Mouse (Mus musculus) heart, adult 9 months (tissue): ENCODE data around the gene Chrdl2.
"Not testable (repeated sequence)": the region's sequence is repeated elsewhere in the genome, so short reads cannot be mapped to it uniquely, and the experiment has no call there.

Experiments used
- DNase-seq, 2 experiments: peaks; one replicate each; pipeline ENCODE4 v3.0.0; 2022; ENCODE audit warnings: low spot score in 2 of 2

The Chrdl2 gene

DNA sequence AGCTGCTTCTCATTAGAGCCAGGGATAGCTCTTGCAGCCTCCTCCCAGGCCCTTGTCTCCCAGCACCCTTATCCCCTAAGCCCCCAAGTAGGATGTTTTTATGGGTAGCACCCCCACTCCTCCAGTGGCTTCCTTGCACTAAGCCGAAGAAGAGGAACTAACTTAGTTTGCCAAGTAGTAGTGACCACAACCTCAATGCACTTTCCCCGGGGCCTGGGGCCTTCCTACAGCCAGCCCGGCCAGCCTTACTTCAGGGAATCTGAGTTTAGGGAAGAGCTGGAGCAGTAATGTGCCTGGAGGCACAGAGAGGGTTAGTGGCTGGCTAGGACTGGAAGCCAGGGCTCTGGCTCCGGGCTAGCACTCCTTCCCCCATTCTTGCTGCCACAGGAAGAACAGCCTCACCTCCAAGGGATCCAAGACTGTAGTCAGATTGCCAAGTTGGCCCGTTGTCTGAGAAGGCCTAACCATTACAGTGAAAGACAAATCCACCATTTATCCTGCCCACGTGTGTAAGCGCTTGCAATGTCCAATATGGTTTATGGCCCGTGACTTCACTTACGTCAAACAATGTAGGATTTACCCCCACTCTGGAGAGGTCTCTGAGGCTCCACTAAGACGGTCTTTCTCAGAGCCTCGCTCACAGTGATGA lies 29.0 kb downstream of the Chrdl2 start:
- DNase-seq, result no peak

DNA sequence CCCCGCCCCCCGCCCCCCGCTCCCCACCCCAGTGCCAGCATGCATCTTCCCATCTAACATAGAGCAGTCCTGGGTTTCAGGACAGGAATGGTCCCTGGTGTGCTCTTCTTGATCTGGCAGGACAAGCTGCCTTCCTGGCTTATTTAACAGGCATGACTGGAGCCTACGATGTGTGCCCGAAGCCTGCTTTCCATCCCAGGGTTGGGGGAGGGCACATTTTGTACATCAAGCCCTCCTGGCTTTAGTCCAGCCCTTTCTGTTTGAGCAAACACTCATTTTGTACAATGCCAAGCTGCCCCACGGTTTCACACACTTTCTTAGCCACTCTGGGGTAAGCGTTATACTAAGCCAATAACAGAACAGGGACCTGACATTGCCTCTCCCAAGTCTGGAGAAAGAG lies 30.1 kb downstream of the Chrdl2 start:
- no peak for DNase-seq

DNA sequence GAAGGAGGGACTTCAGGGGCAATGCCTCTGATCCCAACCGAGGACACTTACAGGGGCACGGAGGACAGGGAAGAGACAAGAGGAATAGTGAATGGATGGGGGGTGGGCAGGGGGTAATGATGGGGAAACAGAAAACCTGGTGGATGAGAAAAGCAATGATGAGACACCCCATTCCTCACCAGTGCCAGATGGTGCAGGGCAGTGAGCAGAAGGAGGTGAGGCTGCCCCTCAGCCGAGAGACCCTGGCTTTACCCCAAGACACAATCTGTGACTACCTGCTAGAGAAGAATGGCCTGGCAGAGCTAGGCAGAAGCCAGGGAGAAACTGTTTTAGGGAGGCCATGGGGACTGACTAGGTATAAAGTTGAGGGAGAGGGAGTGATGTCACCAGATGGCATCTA lies 30.5 kb downstream of the Chrdl2 start:
- DNase-seq, result no peak

DNA sequence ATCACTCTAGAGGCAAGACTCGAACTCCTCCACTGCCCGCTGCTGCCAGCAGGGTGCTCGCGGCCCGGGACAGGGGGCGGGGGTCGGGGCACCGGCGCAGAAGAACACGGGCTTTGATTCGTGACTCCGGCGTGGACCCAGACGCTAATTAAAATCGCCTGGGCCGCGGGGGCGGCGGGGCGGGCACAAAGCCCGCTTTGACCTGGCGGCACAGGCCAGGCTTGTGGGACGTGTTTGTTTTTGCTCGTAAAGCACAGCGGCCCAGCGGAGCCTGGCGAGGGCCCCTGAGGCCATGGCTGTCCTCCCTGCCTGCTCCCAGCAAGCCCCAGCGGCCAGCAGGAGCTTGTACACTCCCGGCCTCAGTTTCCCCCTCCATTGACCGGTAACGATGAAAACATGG lies 36.1 kb downstream of the Chrdl2 start:
- DNase-seq, result no peak

DNA sequence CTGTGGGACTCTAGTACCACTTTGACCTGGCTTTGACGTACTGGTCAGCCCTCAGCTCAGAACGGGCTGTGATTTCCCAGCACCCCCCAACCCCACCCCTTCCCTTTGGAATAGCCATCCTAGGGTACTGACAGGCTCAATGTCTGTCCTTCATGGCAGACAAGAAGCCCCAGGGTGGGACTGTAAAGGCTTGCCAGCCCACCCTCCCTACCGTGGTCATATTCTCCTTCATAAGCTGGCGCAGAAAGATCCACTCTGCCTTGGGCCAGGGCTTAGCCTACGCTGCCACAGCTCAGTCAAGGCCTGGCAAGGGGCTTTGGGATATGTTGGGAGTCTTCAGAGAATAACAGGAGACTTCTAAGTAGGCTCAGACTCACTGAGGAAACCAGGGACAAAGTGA lies 37.1 kb downstream of the Chrdl2 start:
- DNase-seq, result no peak

DNA sequence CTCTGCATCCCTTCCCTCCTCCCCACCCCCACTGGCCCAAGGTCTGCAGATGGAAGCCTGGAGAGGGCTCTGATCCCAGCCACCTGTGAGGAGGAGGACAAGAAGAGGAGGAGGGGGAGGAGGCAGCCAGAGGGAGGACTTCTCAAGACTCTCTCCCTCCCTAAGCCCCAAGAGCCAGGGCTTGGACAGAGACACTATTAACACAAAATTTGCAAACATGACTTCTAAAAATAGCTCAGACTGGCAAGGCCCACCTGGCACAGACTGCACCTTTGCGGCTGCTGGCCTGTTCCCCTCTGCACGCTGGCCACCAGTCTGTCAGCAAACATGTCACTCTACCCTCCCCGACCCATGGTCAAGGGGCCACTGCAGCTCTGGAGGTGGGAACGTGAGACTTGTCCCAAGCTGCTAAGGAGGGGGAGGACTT lies 37.6 kb downstream of the Chrdl2 start:
- DNase-seq, result no peak

DNA sequence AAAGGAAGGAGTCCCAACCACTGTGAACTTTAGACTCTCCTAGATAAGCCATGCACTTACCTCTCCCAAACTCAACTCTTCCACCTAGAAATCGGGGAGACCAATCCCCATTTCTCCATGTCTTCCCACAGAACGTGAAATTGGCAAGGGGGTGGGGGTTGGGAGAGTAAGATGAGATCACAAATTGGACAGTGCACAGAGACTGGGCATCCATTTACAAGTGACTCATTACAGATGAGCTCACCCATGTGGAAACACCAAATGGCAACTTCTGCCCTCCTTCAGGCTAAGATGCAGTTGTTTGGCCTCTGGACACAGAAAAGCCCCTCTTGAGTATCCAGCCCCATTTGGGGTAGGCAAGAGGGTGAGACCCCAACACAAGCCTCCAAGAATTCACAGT lies 40.5 kb downstream of the Chrdl2 start:
- DNase-seq, result no peak

DNA sequence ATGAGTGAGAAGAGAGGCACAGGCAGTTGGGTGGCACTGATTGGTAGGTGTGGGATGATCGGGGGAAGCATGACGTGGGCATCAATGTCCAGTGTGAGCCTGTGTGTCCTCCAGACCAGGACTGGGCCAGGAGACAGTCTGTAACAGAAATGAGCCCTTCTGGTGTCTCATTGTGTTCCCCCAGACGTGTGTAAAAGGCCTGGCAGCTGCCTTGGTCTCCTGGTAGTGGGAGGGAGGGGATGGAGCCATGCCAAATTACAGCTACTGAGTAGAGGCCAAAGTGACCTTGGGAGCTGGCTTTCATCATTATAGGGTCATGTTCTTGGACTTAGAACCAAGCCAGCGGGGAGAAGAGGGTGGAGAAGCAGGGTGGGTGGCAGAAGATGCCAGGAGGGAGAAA lies 45.9 kb downstream of the Chrdl2 start:
- DNase-seq, result no peak

DNA sequence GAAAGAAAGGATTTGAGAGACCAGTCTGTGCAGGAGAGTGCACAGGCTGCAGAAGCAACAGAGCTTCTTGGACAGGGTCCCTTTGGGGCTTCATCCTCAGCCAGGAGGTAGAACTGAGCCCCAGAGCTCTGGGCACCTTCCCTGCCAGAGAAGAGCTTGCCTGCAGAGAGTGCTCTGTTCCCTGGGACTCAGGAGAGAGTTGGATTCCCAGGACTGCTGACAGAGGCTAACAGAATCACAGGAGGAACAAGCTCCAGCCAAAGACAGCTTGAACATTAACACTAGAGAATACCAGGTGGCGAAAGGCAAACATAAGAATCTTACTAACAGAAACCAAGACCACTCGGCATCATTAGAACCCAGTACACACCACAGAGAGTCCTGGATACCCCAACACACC lies 47.0 kb downstream of the Chrdl2 start:
- not testable (repeated sequence) for DNase-seq

DNA sequence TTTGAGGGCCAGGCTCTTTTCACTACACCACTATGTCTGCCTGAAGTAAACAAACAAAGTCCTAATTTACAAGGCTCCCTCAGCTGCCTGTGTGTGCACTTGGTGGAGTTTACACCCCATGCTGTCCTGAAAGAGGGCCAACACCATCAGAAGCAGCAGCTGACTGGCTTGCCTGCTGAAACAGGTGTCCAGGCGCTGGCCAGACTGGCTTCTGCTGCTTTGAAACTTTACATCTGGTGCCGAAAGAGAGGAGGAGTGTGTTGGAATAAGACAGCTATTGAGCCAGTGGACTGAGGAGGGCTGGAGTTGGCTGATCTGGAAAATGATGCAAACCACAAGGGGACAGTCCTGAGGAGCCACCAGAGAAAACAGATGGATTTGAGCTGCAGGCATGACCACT lies 68.0 kb downstream of the Chrdl2 start:
- DNase-seq, result peak; percentile 56 to 60

DNA sequence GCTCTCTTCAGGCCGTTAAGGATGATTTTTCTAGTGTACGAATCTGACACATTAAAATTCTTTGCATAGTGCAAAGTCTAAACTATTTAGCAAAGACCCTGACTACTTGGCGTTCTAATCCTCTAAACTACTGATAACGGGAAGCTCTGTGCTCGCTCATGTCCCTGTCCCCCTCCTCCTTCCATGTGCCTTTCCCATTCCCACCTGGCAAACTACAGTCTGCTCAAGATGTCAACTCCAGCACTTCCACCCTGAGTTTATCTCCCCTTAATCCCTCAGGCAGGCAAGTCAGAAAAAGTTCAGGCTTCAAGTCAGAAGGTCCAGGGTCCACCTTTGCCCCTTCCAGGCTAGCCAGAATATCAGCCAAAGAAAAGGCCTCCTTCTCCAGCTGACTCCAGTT lies 70.3 kb downstream of the Chrdl2 start:
- no peak for DNase-seq

DNA sequence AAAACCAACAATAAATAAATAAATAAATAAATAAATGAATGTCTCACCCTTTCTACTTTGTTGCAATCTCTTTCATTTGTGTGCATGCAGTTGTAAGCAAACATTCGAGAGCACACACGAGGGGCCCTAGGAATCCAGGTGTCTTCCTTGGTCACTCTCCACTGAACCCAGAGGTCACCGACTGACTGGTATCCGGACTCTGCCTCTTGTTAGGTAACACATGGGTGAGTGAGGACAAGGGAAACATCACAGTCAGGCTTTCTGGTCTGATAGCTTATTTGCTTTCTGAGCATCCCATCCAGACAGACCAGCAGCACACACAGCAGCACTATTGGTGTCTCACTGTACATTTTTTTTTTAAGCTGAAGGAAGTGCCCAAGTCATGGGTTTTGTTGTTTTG lies 71.1 kb downstream of the Chrdl2 start:
- no peak for DNase-seq

DNA sequence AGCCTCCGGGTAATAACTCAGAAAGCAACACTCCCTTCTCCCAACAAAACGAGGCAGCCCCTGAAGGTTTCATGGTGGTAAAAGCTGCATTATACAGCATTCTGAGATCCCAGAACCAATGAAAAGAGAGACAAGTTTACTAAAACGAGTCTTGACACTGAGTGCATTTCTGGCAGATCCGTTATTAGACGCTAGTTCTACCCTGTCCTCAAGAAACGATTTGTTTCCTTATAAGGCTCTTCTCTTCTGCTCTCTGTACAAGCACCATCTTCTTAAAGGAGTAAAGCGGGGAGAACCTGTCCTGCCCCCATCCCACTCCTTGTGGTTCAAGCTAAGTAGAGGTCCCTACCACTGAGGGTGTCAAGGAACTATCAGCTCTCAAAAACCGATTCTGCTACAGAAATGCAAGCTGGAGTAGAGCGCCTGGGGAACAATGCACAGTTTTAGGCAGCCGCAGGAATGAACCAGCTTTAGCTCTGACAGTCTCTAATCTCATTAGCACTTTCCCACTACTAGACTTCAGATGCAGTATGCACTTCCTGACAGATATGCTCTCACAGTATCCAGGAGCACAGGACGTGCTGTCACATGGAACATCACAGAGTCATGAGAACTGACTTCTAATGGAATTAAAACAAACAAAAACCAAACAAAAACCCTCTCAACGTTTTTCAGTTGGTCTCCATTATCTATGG lies 74.3 kb downstream of the Chrdl2 start:
- DNase-seq, result no peak

DNA sequence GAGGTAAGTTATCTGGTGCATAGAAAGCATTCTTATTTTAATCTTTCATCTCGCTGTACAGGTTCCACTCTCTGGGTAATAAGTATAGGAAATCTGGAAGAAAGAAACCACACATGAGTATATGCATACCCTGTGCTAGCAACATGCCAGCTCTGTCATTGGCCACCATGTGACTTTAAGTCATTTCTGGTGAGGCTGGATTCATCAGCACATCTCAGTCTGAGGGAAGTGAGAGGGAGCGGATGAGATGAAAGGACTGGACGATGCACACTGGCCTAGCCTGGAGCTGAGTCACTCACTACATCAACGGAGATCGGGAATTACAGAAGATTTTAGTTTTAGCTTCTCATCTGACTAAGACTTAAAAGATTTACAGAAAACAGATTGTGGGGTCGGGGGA lies 76.9 kb downstream of the Chrdl2 start:
- no peak for DNase-seq

DNA sequence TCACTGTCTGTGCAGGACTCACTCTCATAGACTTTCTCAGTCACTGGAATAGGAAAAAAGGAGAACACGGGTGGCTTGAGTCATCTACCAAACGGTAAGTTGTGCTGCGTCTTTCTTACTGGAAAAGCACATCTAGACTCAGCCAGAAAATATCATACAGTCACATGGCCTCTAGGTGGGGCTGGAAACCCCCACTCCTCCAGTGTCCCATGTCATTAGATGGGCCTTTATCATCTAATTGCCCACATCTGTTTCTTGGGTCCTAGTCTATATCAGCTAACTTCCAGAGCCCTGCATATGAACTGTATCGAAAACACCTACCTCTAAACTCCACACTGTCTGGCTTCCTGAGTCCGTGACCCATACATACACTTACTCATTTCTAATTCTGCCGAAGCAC lies 77.8 kb downstream of the Chrdl2 start:
- no peak for DNase-seq
